Mouse (Mus musculus): ENCODE measurements around the gene Gm4969. TPM values are rescaled to one million over a fixed set of nuclear protein-coding genes. Genes with fewer than 3 reads are reported as not detected.

Gene Gm4969
- total RNA-seq, 2 experiments from 2014 or later: 0.12 TPM; not detected in 1

Small RNA genes lying within 50 kb of the gene (microRNA-seq; reads per million reads assigned to microRNA genes)
- 1.4 to 8.6 reads per million in 2 experiments for gene Mir3100

Other genes with a start within 250 kb of the Gm4969 start
- gene Pglyrp1, start 247.0 kb downstream of the Gm4969 start, total RNA-seq (2021): 1 to 10 TPM; 2.0 to 3.3 TPM
- gene Ccdc61, start 208.0 kb downstream of the Gm4969 start, total RNA-seq (2021): 1 to 10 TPM; 9.0 to 9.5 TPM
- 10 to 100 TPM in 1 of 2 experiments, 1 to 10 TPM in 1; 9.6 to 10.1 TPM for gene Nova2, start 192.5 kb downstream of the Gm4969 start, total RNA-seq (2021)
- gene Nanos2, start 131.0 kb downstream of the Gm4969 start, total RNA-seq (2021): not detected
- 1 to 10 TPM; 2.5 to 2.8 TPM for gene Mypop, start 127.1 kb downstream of the Gm4969 start, total RNA-seq (2021)
- gene Irf2bp1, start 114.3 kb downstream of the Gm4969 start, total RNA-seq (2021): 10 to 100 TPM; 24.2 to 24.4 TPM
- not detected for gene Foxa3, start 94.8 kb downstream of the Gm4969 start, total RNA-seq (2021)
- gene Sympk, start 94.0 kb downstream of the Gm4969 start, total RNA-seq (2021): 10 to 100 TPM; 64.6 to 66.5 TPM
- gene Rsph6a, start 63.7 kb downstream of the Gm4969 start, total RNA-seq (2021): not detected
- gene Dmwd, start 42.1 kb downstream of the Gm4969 start, total RNA-seq (2021): 10 to 100 TPM; 42.1 to 45.1 TPM
- 100 to 1,000 TPM; 473 to 516 TPM for gene Dmpk, start 34.5 kb downstream of the Gm4969 start, total RNA-seq (2021)
- gene Six5, start 23.8 kb downstream of the Gm4969 start, total RNA-seq (2021): 1 to 10 TPM; 9.0 to 9.1 TPM
- 1 to 10 TPM; 5.7 to 6.6 TPM for gene Fbxo46, start 1.5 kb upstream of the Gm4969 start, total RNA-seq (2021)
- 1 to 10 TPM; 5.9 to 6.1 TPM for gene Qpctl, start 30.9 kb upstream of the Gm4969 start, total RNA-seq (2021)
- gene Snrpd2, start 31.4 kb upstream of the Gm4969 start, total RNA-seq (2021): 10 to 100 TPM; 62.8 to 70.8 TPM
- gene Gipr, start 47.8 kb upstream of the Gm4969 start, total RNA-seq (2021): under 1 TPM; 0.37 to 0.55 TPM
- 10 to 100 TPM; 37.9 to 43.0 TPM for gene Eml2, start 58.1 kb upstream of the Gm4969 start, total RNA-seq (2021)
- 10 to 100 TPM in 1 of 2 experiments, 1 to 10 TPM in 1; 9.9 to 11.2 TPM for gene Gpr4, start 94.2 kb upstream of the Gm4969 start, total RNA-seq (2021)
- 10 to 100 TPM; 54.8 to 58.3 TPM for gene Opa3, start 110.0 kb upstream of the Gm4969 start, total RNA-seq (2021)
- 10 to 100 TPM; 55.7 to 59.1 TPM for gene Vasp, start 153.4 kb upstream of the Gm4969 start, total RNA-seq (2021)
- gene Ppm1n, start 161.7 kb upstream of the Gm4969 start, total RNA-seq (2021): not detected
- 100 to 1,000 TPM; 106 to 122 TPM for gene Rtn2, start 164.3 kb upstream of the Gm4969 start, total RNA-seq (2021)
- gene Fosb, start 191.7 kb upstream of the Gm4969 start, total RNA-seq (2021): 1 to 10 TPM in 1 of 2 experiments, under 1 TPM in 1; 0.60 to 1.2 TPM
- 10 to 100 TPM; 41.1 to 48.0 TPM for gene Ercc1, start 226.4 kb upstream of the Gm4969 start, total RNA-seq (2021)
- 1 to 10 TPM; 6.5 to 9.4 TPM for gene Cd3eap, start 241.1 kb upstream of the Gm4969 start, total RNA-seq (2021)
- 10 to 100 TPM; 25.0 to 28.4 TPM for gene Ppp1r13l, start 241.4 kb upstream of the Gm4969 start, total RNA-seq (2021)

All from heart, postnatal 14 days (tissue).